Mouse (Mus musculus): ENCODE results near the gene Spag7. TPM values are rescaled to one million over a fixed set of nuclear protein-coding genes. Genes with fewer than 3 reads are reported as not detected.

The Spag7 gene
- total RNA-seq, 4 experiments from 2014 or later, result 47.4 to 54.8 (median 51.8) TPM

Small RNAs within 50 kb of the gene (microRNA-seq; reads per million reads assigned to microRNA genes)
- gene Mir6925, result 0 to 0.32 reads per million in 2 experiments

Other genes with a start within 250 kb of the Spag7 start
- gene Arrb2, start 236.8 kb downstream of the Spag7 start, total RNA-seq (2022), result 100 to 1,000 TPM in 2 of 4 experiments, 10 to 100 TPM in 2; 97.4 to 116 (median 101) TPM
- gene Med11, start 217.5 kb downstream of the Spag7 start, total RNA-seq (2022), result 10 to 100 TPM; 10.6 to 16.9 (median 15.2) TPM
- gene Zmynd15, start 210.0 kb downstream of the Spag7 start, total RNA-seq (2022), result 1 to 10 TPM in 2 of 4 experiments, under 1 TPM in 2; 0.45 to 2.0 (median 1.1) TPM
- 1 to 10 TPM; 1.4 to 6.7 (median 3.5) TPM for gene Cxcl16, start 209.4 kb downstream of the Spag7 start, total RNA-seq (2022)
- not detected for gene Tm4sf5, start 164.2 kb downstream of the Spag7 start, total RNA-seq (2022)
- not detected for gene Vmo1, start 154.8 kb downstream of the Spag7 start, total RNA-seq (2022)
- not detected for gene Gltpd2, start 150.2 kb downstream of the Spag7 start, total RNA-seq (2022)
- gene Psmb6, start 144.0 kb downstream of the Spag7 start, total RNA-seq (2022), result 100 to 1,000 TPM; 176 to 204 (median 189) TPM
- gene Gm40193, start 136.5 kb downstream of the Spag7 start, total RNA-seq (2022), result not detected
- gene Pld2, start 129.4 kb downstream of the Spag7 start, total RNA-seq (2022), result 10 to 100 TPM; 18.2 to 23.4 (median 20.2) TPM
- 100 to 1,000 TPM; 419 to 496 (median 460) TPM for gene Mink1, start 106.5 kb downstream of the Spag7 start, total RNA-seq (2022)
- gene 4930544D05Rik, start 53.6 kb downstream of the Spag7 start, total RNA-seq (2022), result 1 to 10 TPM in 1 of 4 experiments, under 1 TPM in 2, not detected in 1; 0.54 to 1.1 (median 0.87) TPM
- gene Chrne, start 50.2 kb downstream of the Spag7 start, total RNA-seq (2022), result 1 to 10 TPM in 1 of 4 experiments, not detected in 3; 1.0 TPM
- under 1 TPM in 1 of 4 experiments, not detected in 3; 0.21 TPM for gene Gp1ba, start 30.3 kb downstream of the Spag7 start, total RNA-seq (2022)
- 100 to 1,000 TPM in 1 of 4 experiments, 10 to 100 TPM in 3; 84.8 to 102 (median 92.8) TPM for gene Rnf167, start 22.2 kb downstream of the Spag7 start, total RNA-seq (2022)
- 100 to 1,000 TPM; 118 to 129 (median 122) TPM for gene Slc25a11, start 21.9 kb downstream of the Spag7 start, total RNA-seq (2022)
- gene Pfn1, start 14.8 kb downstream of the Spag7 start, total RNA-seq (2022), result 100 to 1,000 TPM; 268 to 335 (median 298) TPM
- 10 to 100 TPM in 3 of 4 experiments, 1 to 10 TPM in 1; 10.0 to 14.5 (median 11.2) TPM for gene Eno3, start 12.2 kb downstream of the Spag7 start, total RNA-seq (2022)
- gene Camta2, start 18.7 kb upstream of the Spag7 start, total RNA-seq (2022), result 100 to 1,000 TPM; 291 to 332 (median 307) TPM
- 1 to 10 TPM; 3.8 to 6.5 (median 4.7) TPM for gene Inca1, start 30.7 kb upstream of the Spag7 start, total RNA-seq (2022)
- 10 to 100 TPM; 71.2 to 92.9 (median 83.9) TPM for gene Kif1c, start 31.1 kb upstream of the Spag7 start, total RNA-seq (2022)
- gene Zfp3, start 94.8 kb upstream of the Spag7 start, total RNA-seq (2022), result 10 to 100 TPM; 20.4 to 23.8 (median 22.2) TPM
- gene Scimp, start 143.2 kb upstream of the Spag7 start, total RNA-seq (2022), result 1 to 10 TPM in 1 of 4 experiments, under 1 TPM in 1, not detected in 2; 0.83 to 1.9 TPM
- gene Rabep1, start 175.4 kb upstream of the Spag7 start, total RNA-seq (2022), result 100 to 1,000 TPM; 114 to 117 (median 116) TPM

Data from layer of hippocampus, adult 8-10 months (tissue).